Mouse (Mus musculus): ENCODE measurements around the gene St8sia4.

- TF ChIP-seq POLR2A (IDR thresholded peaks at IDR 0.05; ENCODE audit: low read depth, low read length), result no peak
- no peak for TF ChIP-seq CTCF (conservative IDR thresholded peaks at IDR 0.05; ENCODE audit: insufficient read depth, insufficient read length, low read depth, low read length)
Observed at GRCm38 (mm10) chr1:95666541-95667320, 640 bp downstream of the St8sia4 start.

Measured in kidney, adult 2 months (tissue).